Mouse (Mus musculus): Measurements from ENCODE around the gene Rrp9.

Gene Rrp9

GRCm38 (mm10) chr9:106534975-106535374, 59.2 kb downstream of the Rrp9 start:
- no peak for DNase-seq
